Mouse (Mus musculus): ENCODE data around the gene Ccr7.

- TF ChIP-seq MAFK (IDR thresholded peaks at IDR 0.05; ENCODE audit: insufficient read depth, low read depth, low read length) (no peak), CHD2 (IDR thresholded peaks at IDR 0.05; ENCODE audit: low read depth, low read length) (no peak)
These were observed 59.1 kb downstream of the Ccr7 start for GRCm38 (mm10) chr11:99095759-99096158.
